Mouse (Mus musculus) A20 (cell line): ENCODE measurements around the gene Cartpt.
"Not testable (repeated sequence)": the region's sequence is repeated elsewhere in the genome, so short reads cannot be mapped to it uniquely, and the experiment has no call there.

ENCODE experiments used
- DNase-seq: peaks from one replicate; pipeline ENCODE4 v3.0.0-alpha.2; 2011; ENCODE audit warnings: low read depth, low spot score

Cartpt gene

DNA sequence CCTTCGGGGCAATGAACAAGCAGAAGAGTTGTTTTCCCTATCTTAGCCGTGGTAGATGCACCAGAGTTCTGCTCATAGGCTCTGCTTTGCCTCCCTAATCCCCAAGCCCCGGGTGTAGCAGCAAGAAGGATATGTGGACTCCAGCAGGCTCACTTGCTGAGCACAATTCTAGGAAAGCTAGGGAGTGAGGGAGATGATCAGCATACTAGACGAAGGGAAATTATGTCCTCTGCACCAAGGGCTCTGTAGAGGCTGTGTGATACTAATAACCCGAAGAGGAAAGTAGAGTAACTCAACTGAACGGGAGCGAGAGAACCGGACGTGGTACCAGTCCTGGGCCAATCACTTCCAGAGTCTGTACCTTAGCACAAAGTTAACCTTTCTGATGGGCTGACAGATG is at the start of gene Cartpt:
Gene Cartpt (minus strand): TSS at position 127 of the 400 bp plus-strand sequence.
- DNase-seq: no peak

DNA sequence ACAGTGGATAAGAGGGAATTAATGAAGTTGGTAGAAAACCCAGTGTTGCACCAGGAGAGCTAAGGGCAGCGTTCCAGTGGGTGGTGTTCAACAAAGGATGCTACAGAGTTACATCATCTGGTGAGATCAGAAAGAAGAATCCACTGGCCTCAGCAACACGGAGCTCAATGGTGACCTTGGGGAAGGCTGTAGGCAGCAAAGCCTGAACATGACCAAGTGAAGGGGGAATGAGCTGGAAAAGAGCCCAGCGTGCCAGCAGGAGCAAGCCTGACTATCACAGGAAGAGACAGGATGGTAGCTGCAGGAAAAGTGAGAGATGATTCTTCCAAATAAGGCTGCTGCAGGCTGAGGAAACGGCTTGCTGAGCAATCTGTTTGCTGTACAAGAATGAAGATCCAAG is 46.5 kb upstream of the Cartpt start:
- DNase-seq: no peak

- DNase-seq: peak; percentile 32
These were observed 42.6 kb upstream of the Cartpt start for GRCm38 (mm10) chr13:99943525-99943924.

- DNase-seq: peak; percentile 70
These were observed 39.7 kb upstream of the Cartpt start for GRCm38 (mm10) chr13:99940601-99941000.

GRCm38 (mm10) chr13:99939320-99939671 is 38.4 kb upstream of the Cartpt start:
- peak; percentile 91 for DNase-seq

DNA sequence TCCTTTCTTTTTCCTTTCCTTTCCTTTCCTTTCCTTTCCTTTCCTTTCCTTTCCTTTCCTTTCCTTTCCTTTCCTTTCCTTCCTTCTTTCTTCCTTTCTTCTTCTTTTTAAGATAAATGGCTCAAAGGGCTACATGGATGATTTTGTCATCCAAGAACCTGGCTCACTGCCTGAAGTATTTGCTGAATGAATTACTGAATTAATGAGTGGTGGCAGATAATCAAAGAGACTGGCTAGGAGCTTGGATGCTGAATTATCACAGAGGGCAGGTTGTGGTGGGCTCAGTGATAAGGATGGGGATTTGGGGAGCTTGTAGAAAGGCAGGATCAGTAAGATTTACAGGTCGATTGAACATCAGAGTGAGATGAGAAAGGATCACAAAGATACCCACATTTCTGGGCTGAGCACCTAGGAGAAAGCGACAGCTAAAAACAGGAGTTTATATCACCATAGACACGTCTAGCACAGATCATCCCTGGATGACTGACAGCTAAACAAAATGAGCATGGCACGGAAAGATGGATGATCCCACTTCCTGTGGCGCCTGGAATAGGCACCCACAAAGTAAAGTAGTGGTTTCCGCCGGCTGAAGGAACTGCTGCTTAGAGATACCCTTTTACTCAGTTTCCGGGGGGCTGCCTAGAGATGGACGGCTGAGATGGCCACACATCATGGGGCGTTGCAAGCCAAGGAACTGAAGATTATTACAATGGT is 37.9 kb upstream of the Cartpt start:
- DNase-seq: no peak

GRCm38 (mm10) chr13:99937741-99938140 is 36.9 kb upstream of the Cartpt start:
- DNase-seq: no peak

DNA sequence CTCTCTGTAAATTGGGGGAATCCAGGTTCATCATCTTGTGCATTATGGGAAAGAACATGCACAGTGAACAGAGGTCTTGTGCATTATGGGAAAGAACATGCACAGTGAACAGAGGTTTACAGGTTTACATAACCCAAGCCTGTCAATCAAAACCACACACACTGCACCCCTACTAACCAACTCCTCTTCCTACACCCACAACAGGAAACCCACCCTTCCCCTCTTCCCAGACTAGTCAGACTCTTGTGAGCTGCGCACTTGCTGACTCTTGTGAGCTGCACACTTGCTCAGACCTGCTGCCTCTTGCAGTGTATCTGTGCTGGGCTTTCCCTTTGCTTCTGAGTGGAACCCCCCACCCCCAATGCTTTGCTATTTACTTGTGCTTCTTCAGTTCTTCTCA is 31.5 kb upstream of the Cartpt start:
- DNase-seq: peak; percentile 34

GRCm38 (mm10) chr13:99931502-99931901 is 30.6 kb upstream of the Cartpt start:
- DNase-seq: no peak

DNA sequence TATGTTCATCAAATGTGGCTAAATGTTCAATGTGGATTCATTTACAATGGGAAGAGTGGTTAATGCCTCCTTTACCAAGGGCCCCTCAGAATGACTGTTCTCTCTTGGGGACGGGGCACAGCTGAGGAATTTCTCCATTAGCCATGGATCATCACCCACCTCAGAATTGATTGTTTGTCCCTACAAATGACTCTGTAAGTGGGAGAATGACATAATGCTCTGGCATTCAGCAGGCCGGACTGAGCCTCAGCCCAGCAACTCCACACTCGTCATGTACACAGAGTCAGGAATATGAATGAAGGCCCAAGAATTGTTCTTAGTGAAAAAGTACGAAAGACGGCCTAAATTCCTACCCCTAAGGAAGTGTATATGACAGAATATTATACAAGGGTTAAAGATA is 25.4 kb upstream of the Cartpt start:
- no peak for DNase-seq

DNA sequence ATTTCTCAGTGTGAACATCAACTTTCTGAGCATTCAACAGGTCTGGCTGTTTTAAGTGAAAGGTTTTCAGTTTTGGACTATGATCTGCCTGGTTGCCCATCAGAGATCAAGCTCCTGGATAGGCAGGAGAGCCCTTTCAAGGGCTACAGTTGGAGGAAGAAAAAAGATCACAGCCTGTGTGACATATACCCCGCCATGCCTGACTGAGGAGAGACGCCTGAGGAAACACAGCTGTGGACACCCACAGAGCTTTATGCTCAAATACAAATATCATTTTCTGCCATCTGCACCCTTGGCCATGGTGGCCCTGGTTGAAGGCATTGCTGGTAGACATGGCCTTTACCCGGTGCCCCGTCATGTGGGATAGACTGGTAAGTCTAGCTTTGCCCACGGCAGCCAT is 14.7 kb upstream of the Cartpt start:
- peak; percentile 50 for DNase-seq

GRCm38 (mm10) chr13:99900557-99900892 is 366 bp downstream of the Cartpt start:
- no peak for DNase-seq

- DNase-seq: no peak
These were observed 978 bp downstream of the Cartpt start for GRCm38 (mm10) chr13:99899670-99900556.

- no peak for DNase-seq
These were observed 2.1 kb downstream of the Cartpt start for GRCm38 (mm10) chr13:99898816-99899215.

DNA sequence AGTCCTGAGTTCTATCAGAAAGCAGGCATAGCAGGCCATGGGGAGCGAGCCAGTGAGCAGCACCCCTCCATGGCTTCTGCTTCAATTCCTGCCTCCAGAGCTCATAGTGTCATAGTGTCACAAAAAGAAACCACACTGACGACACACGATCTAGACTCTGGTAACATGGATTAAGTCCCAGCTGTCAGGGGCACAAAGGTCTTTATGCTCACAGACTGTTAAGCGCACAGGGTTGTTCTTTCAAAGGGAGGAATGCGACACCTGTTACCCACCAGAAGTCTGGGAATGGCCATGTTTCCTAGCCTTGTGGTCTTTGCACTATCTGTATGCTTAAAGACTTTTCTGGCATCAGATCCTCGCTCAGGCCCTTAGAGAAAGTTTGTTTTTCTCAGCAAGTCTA is 15.3 kb downstream of the Cartpt start:
- DNase-seq: no peak

DNA sequence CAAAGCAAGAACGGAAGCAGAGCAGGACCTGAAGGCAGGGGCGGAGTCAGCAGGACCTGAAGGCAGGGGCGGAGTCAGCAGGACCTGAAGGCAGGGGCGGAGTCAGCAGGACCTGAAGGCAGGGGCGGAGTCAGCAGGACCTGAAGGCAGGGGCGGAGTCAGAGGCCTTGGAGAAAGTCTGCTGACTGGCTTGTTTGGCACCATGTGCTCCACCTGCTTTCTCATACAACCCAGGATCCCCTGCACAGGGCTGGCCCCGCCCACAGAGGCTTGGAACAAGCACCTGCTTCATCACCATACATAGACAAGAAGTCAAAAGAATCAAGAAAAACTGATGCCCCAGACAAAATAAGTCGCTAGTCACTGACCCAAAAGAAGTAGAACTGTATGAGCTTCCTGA is 19.1 kb downstream of the Cartpt start:
- DNase-seq: not testable (repeated sequence)

- DNase-seq: no peak
These were observed 21.2 kb downstream of the Cartpt start for GRCm38 (mm10) chr13:99879696-99880095.

DNA sequence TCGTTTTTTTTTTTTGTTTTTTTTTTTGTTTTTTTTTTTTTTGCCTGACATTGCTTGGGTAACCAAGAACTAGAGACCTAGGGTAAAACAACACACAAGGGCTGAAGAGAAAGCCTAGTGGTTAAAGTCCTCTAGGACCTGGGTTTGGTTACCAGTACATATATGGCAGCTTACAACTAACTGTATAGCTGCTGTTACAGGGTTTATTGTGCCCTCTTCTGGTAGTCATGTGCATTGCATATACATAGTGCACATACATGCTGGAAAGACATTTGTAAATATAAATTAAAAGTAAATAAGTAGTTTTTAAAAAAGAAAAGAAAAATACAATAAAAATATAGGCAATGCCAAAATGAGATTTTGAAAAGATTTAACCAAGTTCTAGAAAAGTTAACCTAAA is 28.8 kb downstream of the Cartpt start:
- DNase-seq: peak; percentile 11

DNA sequence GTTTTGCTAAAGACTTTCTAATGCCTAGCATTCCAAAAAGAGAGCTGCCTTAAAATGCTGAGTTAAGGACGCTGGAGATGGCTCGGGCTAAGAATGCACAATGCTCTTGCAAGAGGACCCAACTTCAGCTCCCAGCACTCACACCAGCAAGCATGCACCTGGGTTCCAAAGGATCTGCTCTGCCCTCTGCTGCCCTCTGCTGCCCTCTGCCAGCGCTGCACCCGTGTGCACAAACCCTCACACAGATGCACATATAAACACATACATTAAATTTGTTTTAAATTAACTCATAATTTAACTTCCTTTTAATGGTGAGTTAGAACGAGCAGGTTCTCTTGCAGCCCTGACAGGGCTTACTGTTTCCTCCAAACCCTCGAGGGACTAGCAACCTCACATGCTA is 32.5 kb downstream of the Cartpt start:
- no peak for DNase-seq

- DNase-seq: no peak
These were observed 36.6 kb downstream of the Cartpt start for GRCm38 (mm10) chr13:99864331-99864730.

DNA sequence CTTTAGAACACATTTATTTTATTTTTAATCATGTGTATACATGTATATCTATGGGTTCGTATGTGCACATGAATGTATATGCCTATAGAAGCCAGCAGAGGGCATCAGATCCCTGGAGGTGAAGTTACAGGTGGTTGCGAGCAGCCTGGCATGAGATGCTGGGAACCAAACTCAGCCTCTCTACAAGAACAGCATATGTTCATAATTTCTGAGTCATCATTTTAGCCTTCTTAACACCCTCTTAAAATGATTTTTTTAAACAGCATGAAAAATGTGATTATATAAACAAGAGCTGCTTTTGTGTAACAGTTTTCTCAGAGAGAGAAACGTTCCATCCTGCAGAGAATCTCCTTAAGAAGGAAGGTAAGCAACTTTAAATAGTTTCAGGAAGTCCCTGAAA is 40.2 kb downstream of the Cartpt start:
- DNase-seq: peak; percentile 10

DNA sequence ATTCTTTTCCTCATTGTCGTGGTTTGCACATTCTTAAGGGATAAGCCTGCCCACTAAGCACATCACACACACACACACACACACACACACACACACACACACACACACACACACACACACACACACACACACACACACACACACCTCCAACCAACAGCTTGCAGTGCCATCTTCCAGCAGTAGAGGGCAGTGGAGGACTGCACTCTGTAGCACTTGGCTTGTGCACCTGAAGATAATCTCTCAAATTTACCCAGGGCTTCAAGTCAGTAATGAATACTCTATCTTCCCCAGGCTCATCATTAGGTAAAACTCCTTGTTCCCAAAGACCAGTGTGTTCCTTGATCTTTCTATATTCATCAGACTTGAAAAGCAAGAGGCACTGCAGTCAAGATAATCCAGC is 41.8 kb downstream of the Cartpt start:
- DNase-seq: peak; percentile 83

- no peak for DNase-seq
These were observed 43.0 kb downstream of the Cartpt start for GRCm38 (mm10) chr13:99857879-99858278.
